Mouse (Mus musculus): ENCODE measurements around the gene Xrcc1.

DNA sequence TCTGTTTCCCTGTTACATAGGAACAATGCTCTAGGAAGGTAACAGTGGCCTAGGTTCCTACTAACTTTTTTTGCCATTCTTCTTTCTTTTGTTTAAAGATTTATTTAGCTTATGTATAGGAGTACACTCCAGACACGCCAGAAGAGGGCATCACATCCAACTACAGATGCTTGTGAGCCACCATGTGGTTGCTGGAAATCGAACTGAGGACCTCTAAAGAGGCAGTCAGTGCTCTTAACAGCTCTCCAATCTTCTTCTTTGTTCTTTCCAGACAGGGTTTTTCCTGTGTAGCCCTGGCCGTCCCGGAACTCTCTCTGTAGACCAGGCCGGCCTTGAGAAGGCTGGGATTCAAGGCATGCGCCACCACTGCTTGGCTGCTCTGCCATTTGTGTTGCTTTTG is 21.1 kb upstream of the Xrcc1 start:
- no peak for TF ChIP-seq GATA2 (IDR thresholded peaks at IDR 0.05; ENCODE audit: borderline replicate concordance, low read depth, low read length)
- no peak for TF ChIP-seq CTCF (IDR thresholded peaks at IDR 0.05; ENCODE audit: low read depth, low read length)

Data from G1E (cell line).